Mouse (Mus musculus) kidney, postnatal 0 days (tissue): ENCODE measurements around the gene Usp48. TPM values are rescaled to one million over a fixed set of nuclear protein-coding genes. Genes with fewer than 3 reads are reported as not detected.

Experiments
- ATAC-seq: fragments of 200-750 bp; cut with Nextera tagmentation; replicated peaks from 2 replicates; pipeline ENCODE4 v1.8.0; 2017; ENCODE audit warnings: low read depth, moderate number of reproducible peaks, moderate TSS enrichment, moderate library complexity; ENCODE audit not compliant: low FRiP score
- DNase-seq: peaks from one replicate; pipeline ENCODE4 v3.0.0-alpha.2; 2016; ENCODE audit warnings: low spot score
- H3K27ac ChIP-seq: fragments of 300-500 bp; sonication (generic); 2 replicates; pipeline ENCODE4 v1.5.1; 2014; ENCODE audit warnings: mild to moderate bottlenecking
- H3K27me3 ChIP-seq: fragments of 300-500 bp; sonication (generic); 2 replicates; pipeline ENCODE4 v1.6.1; 2014; ENCODE audit warnings: low read length, mixed read lengths; ENCODE audit not compliant: insufficient read depth
- H3K36me3 ChIP-seq: fragments of 300-500 bp; sonication (generic); 2 replicates; pipeline ENCODE4 v1.6.1; 2014; ENCODE audit warnings: low read length, mixed read lengths; ENCODE audit not compliant: insufficient read depth
- H3K4me1 ChIP-seq: fragments of 300-500 bp; sonication (generic); replicated peaks from 2 replicates; pipeline ENCODE4 v1.6.1; 2014; ENCODE audit warnings: antibody characterized with exemption, low read length, mixed read lengths; ENCODE audit not compliant: insufficient read depth
- H3K4me2 ChIP-seq: fragments of 300-500 bp; sonication (generic); 2 replicates; pipeline ENCODE4 v1.6.1; 2014; ENCODE audit warnings: mild to moderate bottlenecking, low read length, moderate library complexity, mixed read lengths
- H3K4me3 ChIP-seq: fragments of 300-500 bp; sonication (generic); replicated peaks from 2 replicates; pipeline ENCODE4 v1.5.1; 2014; ENCODE audit warnings: low read depth, low read length
- H3K9ac ChIP-seq: fragments of 300-500 bp; sonication (generic); 2 replicates; pipeline ENCODE4 v1.6.1; 2014; ENCODE audit warnings: low read depth, low read length
- H3K9me3 ChIP-seq: fragments of 300-500 bp; sonication (generic); replicated peaks from 2 replicates; pipeline ENCODE4 v1.6.1; 2016; ENCODE audit warnings: low read length, inconsistent platforms, mixed read lengths
- CTCF ChIP-seq: IDR thresholded peaks from 2 replicates; pipeline ENCODE4 v1.5.1; 2016; ENCODE audit warnings: antibody characterized with exemption, low read depth, mild to moderate bottlenecking, moderate library complexity
- WGBS: fragments of 180-500 bp; shearing (Covaris S2); extraction: QIAGEN DNeasy Blood & Tissue Kit; methylation state at CpG from one replicate; pipeline ENCODE4 v1.1.7; 2014; 5-methylcytosine and 5-hydroxymethylcytosine counted together
- polyA plus RNA-seq: library from polyadenylated mRNA; unstranded; fragments of >200 nt; fragmentation: Nextera tagmentation; extraction: Ambion mirVana; gene quantifications from 2 replicates; pipeline ENCODE4 v1.2.1, GENCODE M21; 2015

The Usp48 gene
- polyA plus RNA-seq, 1 experiment from 2014 or later = 40.4 TPM

- Histone ChIP-seq H3K4me2 (no peak overlapping the region), H3K27me3 (no peaks in the 10 kb centered on the region), H3K9me3 (no peaks in the 10 kb centered on the region), H3K27ac (no peak overlapping the region), H3K4me3 (no peak overlapping the region), H3K36me3 (peaks cover 51% of the 10 kb centered on the region), H3K9ac (no peak overlapping the region), H3K4me1 (0 out of 2 replicates have a peak, but pooled peaks cover 3% of the 10 kb centered on the region)
- DNase-seq = no peak
- no peak for TF ChIP-seq CTCF
- no peak for ATAC-seq
- 100% methylated on average over 2 of the region's 2 CpGs for WGBS
Measured at GRCm38 (mm10) chr4:137607023-137607422, 13.5 kb downstream of the Usp48 start.

GRCm38 (mm10) chr4:137609281-137609680 is 15.7 kb downstream of the Usp48 start:
- H3K4me1 ChIP-seq = 0 out of 2 replicates have a peak, but pooled peaks cover 3% of the 10 kb centered on the region
- H3K27ac ChIP-seq = no peak overlapping the region
- no peak overlapping the region for H3K4me2 ChIP-seq
- TF ChIP-seq CTCF = no peak
- H3K36me3 ChIP-seq = peaks cover 64% of the 10 kb centered on the region
- no peaks in the 10 kb centered on the region for H3K27me3 ChIP-seq
- H3K9ac ChIP-seq = no peak overlapping the region
- H3K4me3 ChIP-seq = no peak overlapping the region
- ATAC-seq (no peak), DNase-seq (peak; percentile 51)
- no peaks in the 10 kb centered on the region for H3K9me3 ChIP-seq
- 55% methylated on average over 7 of the region's 7 CpGs for WGBS

GRCm38 (mm10) chr4:137609702-137610101 is 16.1 kb downstream of the Usp48 start:
- no peaks in the 10 kb centered on the region for H3K27me3 ChIP-seq
- no peak for TF ChIP-seq CTCF
- ATAC-seq (no peak), DNase-seq (no peak)
- no peak overlapping the region for H3K27ac ChIP-seq
- WGBS = 60% methylated on average over 7 of the region's 7 CpGs
- H3K36me3 ChIP-seq = peaks cover 65% of the 10 kb centered on the region
- no peak overlapping the region for H3K9ac ChIP-seq
- no peaks in the 10 kb centered on the region for H3K9me3 ChIP-seq
- no peak overlapping the region for H3K4me2 ChIP-seq
- H3K4me1 ChIP-seq = 0 out of 2 replicates have a peak, but pooled peaks cover 3% of the 10 kb centered on the region
- no peak overlapping the region for H3K4me3 ChIP-seq

GRCm38 (mm10) chr4:137610256-137610655 is 16.7 kb downstream of the Usp48 start:
- DNase-seq = peak; percentile 53
- no peak for TF ChIP-seq CTCF
- 55% methylated on average over 15 of the region's 15 CpGs for WGBS
- no peak for ATAC-seq
- Histone ChIP-seq H3K4me1 (0 out of 2 replicates have a peak, but pooled peaks cover 3% of the 10 kb centered on the region), H3K27me3 (no peaks in the 10 kb centered on the region), H3K36me3 (peaks cover 63% of the 10 kb centered on the region), H3K9ac (no peak overlapping the region), H3K27ac (no peak overlapping the region), H3K9me3 (no peaks in the 10 kb centered on the region), H3K4me2 (no peak overlapping the region), H3K4me3 (no peak overlapping the region)

- Histone ChIP-seq H3K9ac (no peak overlapping the region), H3K4me3 (no peak overlapping the region), H3K4me2 (no peak overlapping the region), H3K9me3 (no peaks in the 10 kb centered on the region), H3K36me3 (peaks cover 43% of the 10 kb centered on the region), H3K4me1 (no peaks in the 10 kb centered on the region), H3K27me3 (no peaks in the 10 kb centered on the region), H3K27ac (no peak overlapping the region)
- ATAC-seq (no peak), DNase-seq (no peak)
- 89% methylated on average over 8 of the region's 8 CpGs for WGBS
- TF ChIP-seq CTCF = no peak
Measured at GRCm38 (mm10) chr4:137622847-137623246, 29.3 kb downstream of the Usp48 start.

GRCm38 (mm10) chr4:137627476-137628235 is 34.1 kb downstream of the Usp48 start:
- Histone ChIP-seq H3K4me1 (no peaks in the 10 kb centered on the region), H3K4me2 (no peak overlapping the region), H3K36me3 (peaks cover 49% of the 10 kb centered on the region), H3K9me3 (no peaks in the 10 kb centered on the region), H3K27ac (no peak overlapping the region), H3K9ac (no peak overlapping the region), H3K4me3 (no peak overlapping the region), H3K27me3 (no peaks in the 10 kb centered on the region)
- DNase-seq = peak; percentile 35
- 55% methylated on average over 8 of the region's 8 CpGs for WGBS
- ATAC-seq = no peak
- TF ChIP-seq CTCF = no peak
